Mouse (Mus musculus) Muller cell, postnatal 12 days (primary cell): ENCODE results near the gene Cenpj.

Experiments used
- DNase-seq: peaks from one replicate; pipeline ENCODE4 v3.0.0-alpha.2; 2015; ENCODE audit errors: inconsistent ontology term

Cenpj gene

GRCm38 (mm10) chr14:56545491-56545890, 29.7 kb downstream of the Cenpj start:
- no peak for DNase-seq

GRCm38 (mm10) chr14:56544946-56545345, 30.3 kb downstream of the Cenpj start:
- DNase-seq: no peak

GRCm38 (mm10) chr14:56530788-56531187, 44.4 kb downstream of the Cenpj start:
- no peak for DNase-seq

- DNase-seq: no peak
These were observed 60.5 kb downstream of the Cenpj start for GRCm38 (mm10) chr14:56514775-56515174.

GRCm38 (mm10) chr14:56512084-56512483, 63.1 kb downstream of the Cenpj start:
- DNase-seq: no peak

- DNase-seq: no peak
These were observed 68.5 kb downstream of the Cenpj start for GRCm38 (mm10) chr14:56506743-56507142.

GRCm38 (mm10) chr14:56502407-56502806, 72.8 kb downstream of the Cenpj start:
- DNase-seq: no peak

- no peak for DNase-seq
These were observed 85.4 kb downstream of the Cenpj start for GRCm38 (mm10) chr14:56489806-56490205.
